Mouse (Mus musculus) C2C12 (cell line): ENCODE measurements around the gene Gm3250.

Experiments used
- CTCF ChIP-seq: IDR thresholded peaks from one replicate; pipeline ENCODE4 v1.5.1; 2011; ENCODE audit not compliant: control insufficient read depth, insufficient read depth, insufficient read length
- MAX ChIP-seq: IDR thresholded peaks from one replicate; pipeline ENCODE4 v1.6.1; 2011; ENCODE audit warnings: mild to moderate bottlenecking, control low read depth
- MYOG ChIP-seq: IDR thresholded peaks from one replicate; pipeline ENCODE4 v1.6.1; 2011; ENCODE audit not compliant: control insufficient read depth, insufficient read length; ENCODE audit errors: extremely low read depth

DNA sequence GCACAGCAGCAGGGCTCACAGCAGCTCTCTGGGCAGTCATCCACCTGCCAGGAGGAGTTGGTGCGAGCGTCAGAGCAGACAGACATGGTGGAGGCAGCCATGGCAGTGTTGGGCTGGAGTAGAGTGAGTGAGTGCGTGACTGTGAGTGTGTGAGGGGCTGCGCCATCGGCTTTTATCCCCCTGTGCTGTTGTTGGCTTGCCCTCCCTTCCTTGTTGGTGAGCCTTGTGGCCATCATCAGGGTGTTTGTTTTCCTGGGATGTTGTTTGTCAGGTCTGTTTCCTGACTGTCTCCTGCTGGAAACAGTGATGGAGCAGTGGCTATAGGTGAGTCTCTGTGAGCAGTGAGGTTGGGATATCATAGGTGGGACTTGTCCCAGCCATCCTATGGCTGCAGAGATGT lies 29.4 kb upstream of the Gm3250 start, which contains the start of gene Gm9507:
- TF ChIP-seq MAX (no peak), CTCF (no peak), MYOG (no peak)
